Mouse (Mus musculus) hindbrain, embryonic 14.5 days (tissue): Measurements from ENCODE around the gene Gsto1. TPM values are rescaled to one million over a fixed set of nuclear protein-coding genes. Genes with fewer than 3 reads are reported as not detected.

Experiments used
- ATAC-seq: fragments of 200-750 bp; cut with Nextera tagmentation; 2 replicates; pipeline ENCODE4 v1.8.0; 2017; ENCODE audit warnings: moderate number of reproducible peaks, mild to moderate bottlenecking, moderate TSS enrichment, moderate library complexity; ENCODE audit not compliant: low FRiP score
- DNase-seq: peaks from one replicate; pipeline ENCODE4 v3.0.0-alpha.2; 2015; ENCODE audit warnings: low spot score
- H3K27ac ChIP-seq: fragments of 300-500 bp; sonication (generic); 2 replicates; pipeline ENCODE4 v1.5.1; 2014; ENCODE audit warnings: mild to moderate bottlenecking, moderate library complexity
- H3K27me3 ChIP-seq: fragments of 300-500 bp; sonication (generic); 2 replicates; pipeline ENCODE4 v1.6.1; 2014; ENCODE audit warnings: mild to moderate bottlenecking, low read length, mixed read lengths; ENCODE audit not compliant: control insufficient read depth, insufficient read depth
- H3K36me3 ChIP-seq: fragments of 300-500 bp; sonication (generic); replicated peaks from 2 replicates; pipeline ENCODE4 v1.6.1; 2014; ENCODE audit not compliant: control insufficient read depth, insufficient read depth
- H3K4me1 ChIP-seq: fragments of 300-500 bp; sonication (generic); replicated peaks from 2 replicates; pipeline ENCODE4 v1.6.1; 2014; ENCODE audit warnings: antibody characterized with exemption, low read length, mixed read lengths; ENCODE audit not compliant: control insufficient read depth, insufficient read depth
- H3K4me2 ChIP-seq: fragments of 300-500 bp; sonication (generic); replicated peaks from 2 replicates; pipeline ENCODE4 v1.6.1; 2014; ENCODE audit warnings: mild to moderate bottlenecking, moderate library complexity
- H3K4me3 ChIP-seq: fragments of 300-500 bp; sonication (generic); replicated peaks from 2 replicates; pipeline ENCODE4 v1.5.1; 2014; ENCODE audit warnings: mild to moderate bottlenecking, low read length
- H3K9ac ChIP-seq: fragments of 300-500 bp; sonication (generic); 2 replicates; pipeline ENCODE4 v1.6.1; 2014
- H3K9me3 ChIP-seq: fragments of 300-500 bp; sonication (generic); 2 replicates; pipeline ENCODE4 v1.6.1; 2016; ENCODE audit warnings: low read length; ENCODE audit not compliant: control insufficient read depth
- WGBS: fragments of 180-500 bp; shearing (Covaris S2); extraction: QIAGEN DNeasy Blood & Tissue Kit; methylation state at CpG from one replicate; pipeline ENCODE4 v1.1.7; 2014; 5-methylcytosine and 5-hydroxymethylcytosine counted together
- polyA plus RNA-seq: library from polyadenylated mRNA; unstranded; fragments of >200 nt; fragmentation: Nextera tagmentation; extraction: Ambion mirVana; gene quantifications from 2 replicates; pipeline ENCODE4 v1.2.1, GENCODE M21; 2014

The Gsto1 gene
- polyA plus RNA-seq, 1 experiment from 2014 or later, result 135 TPM

DNA sequence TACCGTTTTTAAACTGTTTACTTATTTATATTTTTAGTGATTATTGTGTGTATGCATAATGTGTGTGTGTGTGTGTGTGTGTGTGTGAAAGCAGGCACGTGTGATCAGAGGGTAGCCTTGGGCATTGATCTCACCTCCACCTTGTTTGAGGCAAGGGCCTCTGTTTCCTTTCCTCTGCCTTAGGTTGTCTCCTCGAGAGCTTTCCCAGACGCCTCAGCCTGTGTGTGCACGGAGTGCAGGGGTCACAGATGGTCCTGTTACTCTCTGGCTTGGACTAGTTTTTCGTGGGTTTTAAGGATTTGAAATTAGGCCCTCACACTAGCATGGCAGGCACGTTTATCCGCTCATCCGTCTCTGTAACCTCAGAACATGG is 28.1 kb downstream of the Gsto1 start:
- no peaks in the 10 kb centered on the region for H3K9me3 ChIP-seq
- H3K4me1 ChIP-seq, result no peaks in the 10 kb centered on the region
- no peaks in the 10 kb centered on the region for H3K36me3 ChIP-seq
- H3K27me3 ChIP-seq, result no peaks in the 10 kb centered on the region
- 65% methylated on average over 9 of the region's 9 CpGs for WGBS
- no peak overlapping the region for H3K27ac ChIP-seq
- peak; percentile 21; the same call in 1 of the 2 replicates for ATAC-seq
- H3K9ac ChIP-seq, result no peak overlapping the region
- no peak for DNase-seq
- no peak overlapping the region for H3K4me3 ChIP-seq
- H3K4me2 ChIP-seq, result no peak overlapping the region

GRCm38 (mm10) chr19:47884296-47885085 is 29.7 kb downstream of the Gsto1 start:
- ATAC-seq (no peak), DNase-seq (no peak)
- Histone ChIP-seq H3K27me3 (no peaks in the 10 kb centered on the region), H3K4me3 (no peak overlapping the region), H3K4me2 (no peak overlapping the region), H3K9me3 (no peaks in the 10 kb centered on the region), H3K36me3 (no peaks in the 10 kb centered on the region), H3K9ac (no peak overlapping the region), H3K4me1 (no peaks in the 10 kb centered on the region), H3K27ac (no peak overlapping the region)
- 71% methylated on average over 13 of the region's 13 CpGs for WGBS

DNA sequence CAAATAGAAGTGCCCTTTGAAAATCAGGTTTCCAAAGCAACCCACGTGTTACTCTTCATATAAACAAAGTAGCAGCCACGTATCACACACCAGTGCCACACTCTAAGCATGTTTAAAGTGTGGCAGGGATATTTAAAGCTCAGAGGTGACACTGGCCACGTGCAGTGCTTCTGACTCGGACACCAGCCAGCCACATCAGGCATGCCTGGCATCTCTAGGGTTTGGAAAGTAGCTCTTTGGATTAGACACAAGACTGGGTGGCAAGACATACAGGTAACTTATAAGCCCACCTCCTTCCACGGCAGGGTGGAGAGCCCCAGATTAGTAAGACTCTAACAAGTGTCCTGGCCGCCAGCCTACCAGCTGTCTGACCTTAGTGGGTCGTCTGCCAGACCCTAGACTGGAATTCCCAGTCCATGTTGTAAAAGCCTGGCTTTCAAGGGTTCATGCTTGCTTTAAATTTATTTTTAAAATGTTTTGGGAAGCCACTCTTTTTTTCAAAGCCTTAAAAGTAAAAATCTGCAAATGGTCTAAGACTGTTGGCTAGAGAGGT is 30.5 kb downstream of the Gsto1 start:
- no peaks in the 10 kb centered on the region for H3K4me1 ChIP-seq
- H3K27ac ChIP-seq, result no peak overlapping the region
- no peak for DNase-seq
- H3K9ac ChIP-seq, result no peak overlapping the region
- no peak overlapping the region for H3K4me2 ChIP-seq
- H3K27me3 ChIP-seq, result no peaks in the 10 kb centered on the region
- H3K36me3 ChIP-seq, result no peaks in the 10 kb centered on the region
- ATAC-seq, result no peak
- WGBS, result 71% methylated on average over 7 of the region's 7 CpGs
- H3K9me3 ChIP-seq, result no peaks in the 10 kb centered on the region
- no peak overlapping the region for H3K4me3 ChIP-seq

DNA sequence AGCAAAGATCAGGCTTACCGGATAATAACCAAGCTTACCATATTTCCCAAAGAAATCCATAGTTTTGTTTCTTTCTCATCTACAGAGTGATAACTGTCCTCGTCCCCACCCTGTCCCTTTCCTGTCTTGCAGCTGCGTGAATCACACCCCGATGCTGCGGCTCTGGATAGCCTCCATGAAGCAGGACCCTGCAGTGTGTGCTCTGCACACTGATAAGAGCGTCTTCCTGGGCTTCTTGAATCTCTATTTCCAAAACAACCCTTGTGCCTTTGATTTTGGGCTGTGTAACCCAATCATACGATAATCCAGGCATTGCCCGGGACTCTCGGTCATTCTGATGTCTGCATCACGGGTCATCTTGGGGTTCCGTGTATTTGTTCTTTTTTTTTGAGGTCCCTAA is 31.1 kb downstream of the Gsto1 start:
- Histone ChIP-seq H3K4me3 (no peak overlapping the region), H3K9me3 (no peaks in the 10 kb centered on the region), H3K36me3 (no peaks in the 10 kb centered on the region), H3K9ac (no peak overlapping the region), H3K4me2 (no peak overlapping the region), H3K27me3 (no peaks in the 10 kb centered on the region), H3K4me1 (no peaks in the 10 kb centered on the region), H3K27ac (no peak overlapping the region)
- 88% methylated on average over 11 of the region's 11 CpGs for WGBS
- ATAC-seq, result no peak
- DNase-seq, result no peak

DNA sequence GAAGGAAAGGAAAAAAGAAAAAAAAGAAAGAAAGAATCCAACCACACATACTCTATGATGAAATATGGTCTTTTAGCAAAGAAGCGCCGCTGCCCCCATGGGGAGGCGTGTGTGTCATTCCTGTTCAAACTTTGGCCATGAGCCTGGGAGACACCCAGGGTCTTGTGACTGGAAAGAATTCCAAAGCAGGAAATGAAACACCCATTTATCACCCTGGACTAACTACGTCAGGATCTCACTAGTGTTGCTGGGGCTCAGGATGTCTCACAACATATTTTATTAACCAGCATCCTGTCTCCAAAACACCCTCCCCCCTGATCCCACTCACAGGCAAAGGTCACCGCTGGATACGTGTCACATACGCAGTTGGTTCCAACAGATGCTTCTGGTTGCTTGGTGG is 31.8 kb downstream of the Gsto1 start:
- DNase-seq, result no peak
- WGBS, result 80% methylated on average over 7 of the region's 7 CpGs
- Histone ChIP-seq H3K27me3 (no peaks in the 10 kb centered on the region), H3K4me3 (no peak overlapping the region), H3K9ac (no peak overlapping the region), H3K4me1 (no peaks in the 10 kb centered on the region), H3K9me3 (no peaks in the 10 kb centered on the region), H3K36me3 (no peaks in the 10 kb centered on the region), H3K27ac (no peak overlapping the region), H3K4me2 (no peak overlapping the region)
- no peak for ATAC-seq

DNA sequence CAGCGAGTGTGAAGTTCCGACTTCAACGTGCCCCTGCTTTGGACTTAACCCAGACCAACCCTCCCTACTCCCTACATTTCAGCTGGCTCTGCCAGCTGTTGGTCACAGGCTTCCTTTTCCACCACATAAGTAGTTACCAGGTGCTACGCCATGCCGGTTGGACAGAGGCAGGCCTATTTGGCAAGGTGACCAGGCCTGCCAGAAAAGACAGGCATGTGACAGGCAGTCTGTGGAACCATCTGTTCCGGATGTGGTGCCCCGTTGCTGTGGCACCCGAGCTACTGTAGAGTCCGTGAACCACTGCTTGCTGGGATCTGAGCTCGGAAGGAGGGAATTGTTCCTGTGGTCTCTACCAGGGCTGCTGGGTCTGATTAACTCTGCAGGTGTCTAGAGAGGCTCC is 32.6 kb downstream of the Gsto1 start:
- WGBS, result 79% methylated on average over 10 of the region's 10 CpGs

GRCm38 (mm10) chr19:47888037-47888436 is 33.3 kb downstream of the Gsto1 start:
- no peaks in the 10 kb centered on the region for H3K9me3 ChIP-seq
- ATAC-seq, result no peak
- H3K4me3 ChIP-seq, result no peak overlapping the region
- no peak overlapping the region for H3K9ac ChIP-seq
- H3K27ac ChIP-seq, result no peak overlapping the region
- no peak overlapping the region for H3K4me2 ChIP-seq
- H3K27me3 ChIP-seq, result no peaks in the 10 kb centered on the region
- DNase-seq, result no peak
- no peaks in the 10 kb centered on the region for H3K4me1 ChIP-seq
- no peaks in the 10 kb centered on the region for H3K36me3 ChIP-seq
- 91% methylated on average over 8 of the region's 8 CpGs for WGBS

More for the DNA sequence above, 32.6 kb downstream of the Gsto1 start:
- Histone ChIP-seq H3K36me3 (no peaks in the 10 kb centered on the region), H3K9ac (no peak overlapping the region), H3K4me2 (no peak overlapping the region), H3K4me1 (no peaks in the 10 kb centered on the region), H3K9me3 (no peaks in the 10 kb centered on the region), H3K4me3 (no peak overlapping the region), H3K27me3 (no peaks in the 10 kb centered on the region), H3K27ac (no peak overlapping the region)
- DNase-seq (no peak), ATAC-seq (no peak)

GRCm38 (mm10) chr19:47890489-47891130 is 35.8 kb downstream of the Gsto1 start:
- DNase-seq (no peak), ATAC-seq (no peak)
- Histone ChIP-seq H3K4me3 (no peak overlapping the region), H3K9ac (no peak overlapping the region), H3K9me3 (no peaks in the 10 kb centered on the region), H3K4me2 (no peak overlapping the region), H3K27me3 (no peaks in the 10 kb centered on the region), H3K27ac (no peak overlapping the region), H3K36me3 (peaks cover 3% of the 10 kb centered on the region; the same call in 1 of the 2 replicates), H3K4me1 (no peaks in the 10 kb centered on the region)
- WGBS, result 78% methylated on average over 10 of the region's 10 CpGs

DNA sequence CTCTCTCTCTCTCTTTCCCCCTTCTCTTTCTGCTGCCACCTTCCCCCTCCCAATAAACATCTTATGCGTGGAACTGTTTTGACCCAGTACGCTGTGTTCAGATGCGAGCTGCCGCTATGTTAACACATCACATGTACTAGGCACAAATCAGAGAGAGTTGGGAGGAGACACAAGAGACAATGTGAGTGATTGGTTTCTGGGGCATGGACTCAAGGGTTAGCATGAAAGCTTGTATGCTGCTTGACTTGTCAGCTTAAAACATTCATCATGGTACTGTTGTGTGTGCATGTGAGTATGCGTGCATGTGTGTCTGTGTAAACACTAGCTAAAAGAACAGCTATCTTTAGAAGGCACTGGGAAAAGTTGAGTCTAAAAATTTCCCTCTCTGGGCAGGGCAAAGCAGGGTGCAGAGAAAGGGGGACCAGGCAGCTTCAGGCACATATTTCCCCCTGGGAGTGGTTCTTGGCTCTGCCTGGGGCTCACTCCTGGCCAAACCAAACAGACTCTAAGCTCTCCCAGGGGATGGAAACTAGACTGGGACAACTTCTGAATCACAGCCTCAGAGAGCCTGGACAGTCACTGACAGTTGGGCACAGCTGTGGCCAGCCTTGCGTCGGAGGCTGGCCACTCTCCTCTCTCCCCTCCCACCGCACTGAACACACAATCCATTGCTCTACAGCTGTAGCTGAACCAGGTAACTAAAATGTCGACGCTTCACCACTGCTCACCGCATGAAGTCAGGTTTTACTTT is 37.0 kb downstream of the Gsto1 start:
- Histone ChIP-seq H3K27me3 (no peaks in the 10 kb centered on the region), H3K9me3 (no peaks in the 10 kb centered on the region), H3K9ac (no peak overlapping the region), H3K4me3 (no peak overlapping the region), H3K27ac (no peak overlapping the region), H3K36me3 (peaks cover 8% of the 10 kb centered on the region), H3K4me1 (no peaks in the 10 kb centered on the region), H3K4me2 (no peak overlapping the region)
- DNase-seq, result no peak
- ATAC-seq, result no peak
- 80% methylated on average over 11 of the region's 11 CpGs for WGBS
